Mouse (Mus musculus) right cerebral cortex, postnatal 25 days (tissue): ENCODE data around the gene Erf.

ENCODE experiments used
- DNase-seq: peaks from one replicate; pipeline ENCODE4 v3.0.0; 2022

The Erf gene

DNA sequence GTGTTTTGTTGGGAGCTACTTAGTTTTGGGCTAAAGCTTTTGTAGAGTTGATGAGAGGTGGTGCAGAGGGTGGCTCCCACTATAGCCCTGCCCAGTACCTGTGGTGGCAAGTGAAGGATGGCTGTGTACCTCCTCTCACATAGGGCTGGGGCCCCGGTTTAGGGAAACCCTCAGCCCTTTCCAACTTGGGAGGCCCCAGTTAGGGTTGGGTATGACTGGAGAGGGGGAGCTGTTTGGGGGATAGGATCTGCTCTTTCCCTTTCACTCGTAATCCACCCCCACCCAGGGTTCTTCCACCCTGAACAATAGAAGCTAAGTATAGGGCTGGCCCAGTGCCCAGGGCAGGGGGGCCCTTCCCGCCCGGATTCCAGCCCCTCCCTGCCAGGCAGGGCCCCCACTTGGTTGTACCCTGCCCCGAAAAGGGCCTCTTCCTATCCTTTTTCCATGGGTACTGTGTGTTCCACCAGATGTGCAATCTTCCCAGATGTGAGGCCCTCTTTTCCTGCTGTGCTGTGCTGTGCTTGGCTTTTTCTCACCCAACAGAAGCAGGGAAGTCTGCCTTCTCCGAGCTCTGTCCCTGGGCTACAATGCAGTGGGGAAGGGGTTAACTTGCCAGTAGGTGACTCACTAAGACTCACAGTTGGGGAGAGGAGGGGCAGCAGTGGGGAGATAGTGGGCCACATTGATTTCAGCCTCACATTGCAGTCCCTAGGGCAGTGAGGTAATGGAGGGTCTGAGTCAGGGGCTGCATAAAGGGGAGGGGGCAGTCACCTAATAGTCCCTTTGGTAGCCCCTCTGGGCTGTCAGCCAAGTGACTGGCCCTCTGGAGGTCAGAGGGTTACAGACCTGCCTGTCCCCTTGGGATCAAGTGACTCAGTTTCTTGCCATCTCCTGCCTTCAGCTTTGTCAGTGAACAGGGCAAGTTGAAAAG, 29.6 kb upstream of the Erf start:
- DNase-seq: no peak

DNA sequence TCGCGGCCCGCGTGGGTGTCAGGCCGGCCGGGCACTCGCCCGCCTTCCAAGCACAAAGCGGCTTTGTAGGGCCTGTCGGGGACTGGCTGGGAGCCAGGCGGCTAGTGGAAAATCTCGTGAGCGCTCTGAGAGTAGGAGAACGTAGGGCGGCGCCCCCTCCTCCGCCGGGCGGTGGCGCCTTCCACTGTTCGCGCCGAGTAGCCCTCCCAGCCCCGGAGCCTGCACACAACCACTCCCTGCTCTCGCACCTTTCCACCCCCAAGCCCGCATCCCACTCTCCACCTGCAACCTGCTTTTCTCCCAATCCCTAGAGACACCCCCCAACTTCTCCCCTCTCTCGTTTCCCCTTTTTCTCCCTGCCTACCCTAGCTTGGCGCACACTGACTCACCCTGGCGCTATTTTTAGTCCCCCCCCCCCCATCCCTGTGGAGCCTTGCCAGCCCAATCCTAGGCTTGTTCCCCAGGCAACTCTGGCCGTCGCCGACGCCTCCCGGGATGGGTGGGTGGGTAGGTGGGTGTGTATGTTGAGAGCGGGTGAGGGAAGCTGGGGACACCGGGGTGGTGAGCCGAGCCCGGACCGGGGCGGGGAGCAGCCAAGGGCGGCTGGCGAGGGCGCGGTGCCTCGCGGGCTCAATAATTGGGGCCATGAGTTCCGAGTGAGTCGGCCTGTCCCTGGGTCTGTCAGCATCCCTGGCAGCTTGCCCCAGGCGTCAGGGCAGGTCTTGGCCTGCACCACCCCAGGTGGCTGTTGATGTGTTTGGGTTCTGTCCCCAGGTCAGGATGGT, 28.7 kb upstream of the Erf start:
- DNase-seq: peak; percentile 89

DNA sequence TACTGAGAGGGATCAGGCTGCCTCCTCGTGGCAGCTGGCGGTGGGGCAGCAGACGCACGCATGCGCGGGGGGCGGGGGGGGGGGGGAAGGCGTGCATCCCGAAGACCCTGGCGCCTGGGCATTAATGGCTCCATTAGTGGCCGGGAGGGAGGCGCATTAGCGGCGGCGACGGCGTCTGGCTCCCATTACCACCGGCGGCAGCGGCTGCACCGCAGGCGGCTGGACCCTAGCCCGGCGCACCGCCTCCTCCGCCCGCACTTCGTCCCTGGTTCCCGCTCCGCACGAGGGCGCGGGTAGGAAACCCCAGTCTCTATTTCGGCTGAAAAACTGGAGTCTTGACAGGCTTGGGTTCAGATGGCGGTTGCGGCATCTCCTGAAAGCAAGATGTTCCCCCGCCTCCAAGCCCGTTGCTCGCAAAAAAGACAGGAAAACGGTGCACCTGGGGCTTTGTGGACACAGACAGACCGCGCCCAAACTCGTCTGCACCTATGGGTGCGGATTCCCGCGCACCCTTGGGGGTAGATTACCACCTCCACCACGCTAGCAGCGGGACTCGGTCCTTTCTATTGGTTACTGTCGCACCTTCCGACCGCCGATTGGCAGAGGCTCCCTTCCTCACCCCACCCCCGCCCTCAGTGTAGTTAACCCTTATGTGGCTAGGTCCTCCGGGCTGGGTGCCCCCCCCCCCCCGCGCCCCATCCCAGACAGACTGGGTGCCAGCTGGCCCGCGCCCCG, 27.9 kb upstream of the Erf start:
- peak; percentile 87 for DNase-seq

DNA sequence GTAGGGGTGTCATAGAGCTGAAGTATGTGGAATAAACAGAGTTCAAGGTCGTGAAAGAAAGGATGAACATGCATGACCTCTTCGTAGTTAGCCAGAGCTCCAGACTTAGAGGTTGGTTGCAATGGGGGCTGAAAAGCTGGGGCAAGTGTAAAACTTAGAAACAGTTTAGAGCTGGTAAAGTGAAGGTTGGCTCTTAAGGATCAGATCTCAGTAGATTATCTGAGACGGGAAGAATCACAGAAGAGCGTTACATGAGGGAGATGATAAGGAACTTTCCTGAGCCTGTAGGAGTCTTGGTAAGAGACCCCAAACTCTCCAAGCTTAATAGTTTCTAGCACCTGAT, 27.4 kb upstream of the Erf start:
- no peak for DNase-seq

DNA sequence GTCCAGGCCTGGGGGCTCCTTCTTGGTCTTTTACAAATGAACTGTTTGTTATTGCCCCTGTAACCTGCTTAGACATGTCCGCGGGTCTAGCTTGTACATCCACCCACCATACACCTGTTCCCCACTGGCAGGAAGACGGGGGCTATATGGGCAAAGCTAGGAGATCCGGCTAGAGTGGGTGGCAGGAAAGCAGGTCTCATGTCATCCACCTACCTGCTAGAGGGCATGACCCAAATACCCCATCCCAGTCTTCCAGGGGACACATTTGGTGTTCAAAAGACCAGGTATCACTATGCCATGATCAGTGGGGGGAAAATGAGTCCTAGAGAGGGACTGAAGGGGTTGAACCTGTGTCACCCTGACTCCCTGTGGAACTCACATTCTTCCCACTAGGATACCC, 26.8 kb upstream of the Erf start:
- DNase-seq: no peak

DNA sequence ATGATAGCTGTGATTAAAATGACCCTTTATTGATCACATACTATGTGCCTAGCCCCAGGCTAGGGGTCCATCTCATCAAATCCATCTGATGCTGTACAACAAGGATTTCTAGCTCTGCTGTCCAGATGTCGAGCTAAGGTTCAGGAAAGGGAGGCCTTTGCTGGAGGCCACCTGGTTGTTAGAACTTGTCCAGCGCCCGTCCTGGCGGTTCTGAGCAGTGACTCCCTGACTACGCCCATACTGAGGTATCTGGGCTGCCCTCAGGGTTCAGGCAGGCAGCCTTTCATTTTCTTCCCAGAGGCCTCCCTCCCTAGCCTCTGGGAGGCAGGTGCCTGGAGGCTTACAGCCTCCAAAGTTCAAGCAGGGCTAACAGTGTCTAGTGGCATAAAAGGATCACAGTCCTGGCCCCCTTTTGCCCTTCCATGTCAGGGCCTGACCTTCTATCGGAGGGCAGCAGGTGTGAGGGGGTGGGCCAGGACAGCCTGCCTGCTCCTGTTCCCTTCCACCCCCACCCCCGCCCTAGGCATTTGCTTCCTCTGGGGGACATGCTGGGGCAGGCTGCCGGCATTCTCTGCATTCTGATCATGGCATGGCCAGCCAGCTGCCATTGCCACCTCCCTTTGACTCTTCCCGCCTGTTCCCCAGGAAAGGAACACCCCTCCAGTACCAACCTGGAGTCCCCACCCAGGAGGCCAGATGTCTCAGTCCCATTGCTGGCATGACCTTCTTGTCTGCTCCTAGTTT, 25.2 kb upstream of the Erf start:
- no peak for DNase-seq

DNA sequence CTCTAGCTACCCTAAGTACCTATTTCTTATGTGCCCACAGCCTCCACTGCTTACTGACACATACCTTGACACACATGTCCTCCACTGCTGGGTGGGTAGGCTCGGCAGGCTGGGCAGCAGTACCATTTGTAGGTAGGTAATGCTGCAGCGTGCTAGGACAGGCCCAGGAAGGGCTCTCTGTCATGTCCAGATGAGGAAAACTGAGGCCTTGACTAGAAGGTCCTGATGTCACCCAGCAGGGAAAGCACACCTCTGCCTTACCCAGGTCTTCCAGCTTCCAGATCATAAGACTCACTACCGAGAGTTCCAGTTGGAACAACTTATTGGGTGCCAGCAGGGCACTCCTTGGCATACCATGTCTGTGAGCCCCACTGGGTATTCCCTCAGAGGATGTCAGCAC, 24.4 kb upstream of the Erf start:
- no peak for DNase-seq

DNA sequence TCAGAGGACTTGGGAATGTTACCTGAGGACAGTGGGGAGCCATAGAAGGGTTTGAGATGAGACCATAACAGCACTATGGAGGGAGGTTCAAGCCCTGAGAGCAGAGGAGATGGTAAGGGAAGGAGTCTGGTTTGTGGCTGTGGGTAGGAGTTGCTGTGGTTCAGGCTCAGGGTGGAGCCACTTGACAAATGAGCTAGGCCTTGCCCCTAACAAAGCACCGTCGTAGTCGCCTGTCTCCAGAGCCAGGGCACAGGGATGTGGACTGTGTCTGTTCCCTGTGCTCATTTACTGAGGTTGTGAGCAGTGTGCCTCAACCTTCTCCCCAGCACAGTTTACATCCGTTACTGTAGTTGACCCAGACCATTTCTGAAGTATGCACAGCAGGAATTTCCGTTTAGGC, 24.0 kb upstream of the Erf start:
- DNase-seq: no peak

DNA sequence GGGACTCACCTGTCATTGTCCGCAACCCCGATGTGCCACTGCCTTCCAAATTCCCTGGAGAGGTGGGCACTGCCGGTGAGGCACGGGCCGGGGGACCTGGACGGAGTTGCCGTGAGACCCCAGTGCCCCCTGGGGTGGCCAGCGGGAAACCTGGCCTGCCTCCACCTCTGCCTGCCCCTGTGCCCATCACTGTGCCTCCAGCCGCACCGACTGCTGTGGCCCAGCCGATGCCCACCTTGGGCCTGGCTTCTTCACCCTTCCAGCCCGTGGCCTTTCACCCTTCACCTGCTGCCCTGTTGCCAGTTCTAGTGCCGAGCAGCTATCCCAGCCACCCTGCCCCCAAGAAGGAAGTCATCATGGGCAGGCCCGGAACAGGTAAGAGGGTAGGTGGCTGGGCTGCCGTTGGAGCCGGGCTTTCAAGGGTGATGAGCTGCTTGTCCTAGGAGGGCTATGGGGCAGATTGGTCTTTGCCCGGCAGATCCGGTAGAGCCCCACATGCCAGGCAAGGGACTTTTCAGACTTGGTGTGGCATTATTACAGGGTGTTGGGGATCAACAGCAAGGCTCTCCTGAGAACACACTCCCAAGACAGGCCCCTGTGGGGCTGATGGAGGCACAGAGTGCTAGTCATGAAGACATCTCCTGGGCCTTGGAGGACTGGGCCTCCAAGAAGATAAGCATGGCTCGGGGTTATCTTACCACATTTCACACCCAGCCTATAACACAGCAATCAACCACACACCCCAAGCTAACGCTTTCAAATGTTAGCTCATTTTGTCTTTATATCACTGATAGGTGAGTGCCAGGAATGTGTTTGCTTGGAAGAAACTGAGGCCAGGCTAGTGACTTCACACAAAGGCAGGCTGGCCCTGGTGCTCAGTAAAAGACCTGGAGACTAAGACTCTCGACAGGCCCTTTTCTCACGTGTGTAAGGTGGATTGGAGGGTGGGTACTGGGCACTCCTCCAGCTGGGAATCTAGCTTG, 23.0 kb upstream of the Erf start:
- no peak for DNase-seq

DNA sequence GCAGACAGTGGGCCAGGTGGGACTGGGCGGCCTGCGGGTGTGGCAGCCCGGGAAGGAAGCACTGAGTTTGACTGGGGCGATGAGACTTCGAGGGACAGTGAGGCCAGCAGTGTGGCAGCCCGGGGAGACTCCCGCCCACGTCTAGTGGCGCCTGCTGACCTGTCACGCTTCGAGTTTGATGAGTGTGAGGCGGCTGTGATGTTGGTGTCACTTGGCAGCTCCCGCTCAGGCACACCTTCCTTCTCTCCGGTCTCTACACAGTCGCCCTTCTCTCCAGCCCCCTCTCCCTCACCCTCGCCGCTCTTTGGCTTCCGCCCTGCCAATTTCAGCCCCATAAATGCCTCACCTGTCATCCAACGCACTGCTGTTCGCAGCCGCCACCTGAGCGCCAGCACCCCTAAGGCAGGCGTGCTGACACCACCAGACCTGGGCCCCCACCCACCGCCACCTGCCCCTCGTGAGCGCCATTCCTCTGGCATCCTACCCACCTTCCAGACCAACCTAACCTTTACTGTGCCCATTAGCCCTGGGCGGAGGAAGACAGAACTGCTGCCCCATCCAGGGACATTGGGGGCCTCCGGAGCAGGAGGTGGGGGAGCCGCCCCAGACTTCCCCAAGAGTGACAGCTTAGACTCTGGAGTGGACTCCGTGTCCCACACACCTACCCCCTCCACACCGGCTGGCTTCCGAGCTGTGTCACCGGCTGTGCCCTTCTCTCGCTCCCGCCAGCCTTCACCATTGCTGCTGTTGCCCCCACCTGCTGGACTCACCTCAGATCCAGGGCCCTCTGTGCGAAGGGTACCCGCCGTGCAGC, 22.1 kb upstream of the Erf start:
- no peak for DNase-seq

DNA sequence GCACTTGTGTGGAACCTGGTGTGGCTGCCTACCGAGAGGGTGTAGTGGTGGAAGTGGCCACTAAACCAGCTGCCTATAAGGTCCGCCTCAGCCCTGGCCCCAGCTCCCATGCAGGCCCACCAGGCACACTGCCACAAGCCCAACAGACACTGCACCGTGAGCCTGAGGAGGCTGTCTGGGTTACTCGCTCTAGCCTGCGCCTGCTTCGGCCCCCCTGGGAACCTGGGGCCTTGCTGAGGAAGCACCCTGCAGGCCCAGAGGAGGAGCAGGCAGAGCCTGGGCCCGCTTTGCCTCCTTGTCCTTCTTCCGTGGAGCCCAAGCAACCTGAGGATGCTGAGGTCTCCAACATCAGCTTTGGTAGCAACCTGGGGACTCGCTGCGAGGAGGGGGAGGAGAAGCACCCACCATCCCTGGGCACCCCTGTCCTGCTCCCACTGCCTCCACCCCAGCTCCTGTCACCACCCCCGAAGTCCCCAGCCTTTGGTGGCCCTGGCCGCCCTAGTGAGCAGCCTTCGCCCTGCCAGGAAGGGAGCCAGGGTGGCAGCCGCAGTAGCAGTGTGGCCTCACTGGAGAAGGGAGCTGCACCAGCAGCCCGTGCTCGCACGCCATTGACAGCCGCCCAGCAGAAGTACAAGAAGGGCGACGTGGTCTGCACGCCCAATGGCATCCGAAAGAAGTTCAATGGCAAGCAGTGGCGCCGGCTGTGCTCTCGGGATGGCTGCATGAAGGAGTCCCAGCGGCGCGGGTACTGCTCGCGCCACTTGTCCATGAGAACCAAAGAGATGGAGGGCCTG, 21.3 kb upstream of the Erf start:
- no peak for DNase-seq

DNA sequence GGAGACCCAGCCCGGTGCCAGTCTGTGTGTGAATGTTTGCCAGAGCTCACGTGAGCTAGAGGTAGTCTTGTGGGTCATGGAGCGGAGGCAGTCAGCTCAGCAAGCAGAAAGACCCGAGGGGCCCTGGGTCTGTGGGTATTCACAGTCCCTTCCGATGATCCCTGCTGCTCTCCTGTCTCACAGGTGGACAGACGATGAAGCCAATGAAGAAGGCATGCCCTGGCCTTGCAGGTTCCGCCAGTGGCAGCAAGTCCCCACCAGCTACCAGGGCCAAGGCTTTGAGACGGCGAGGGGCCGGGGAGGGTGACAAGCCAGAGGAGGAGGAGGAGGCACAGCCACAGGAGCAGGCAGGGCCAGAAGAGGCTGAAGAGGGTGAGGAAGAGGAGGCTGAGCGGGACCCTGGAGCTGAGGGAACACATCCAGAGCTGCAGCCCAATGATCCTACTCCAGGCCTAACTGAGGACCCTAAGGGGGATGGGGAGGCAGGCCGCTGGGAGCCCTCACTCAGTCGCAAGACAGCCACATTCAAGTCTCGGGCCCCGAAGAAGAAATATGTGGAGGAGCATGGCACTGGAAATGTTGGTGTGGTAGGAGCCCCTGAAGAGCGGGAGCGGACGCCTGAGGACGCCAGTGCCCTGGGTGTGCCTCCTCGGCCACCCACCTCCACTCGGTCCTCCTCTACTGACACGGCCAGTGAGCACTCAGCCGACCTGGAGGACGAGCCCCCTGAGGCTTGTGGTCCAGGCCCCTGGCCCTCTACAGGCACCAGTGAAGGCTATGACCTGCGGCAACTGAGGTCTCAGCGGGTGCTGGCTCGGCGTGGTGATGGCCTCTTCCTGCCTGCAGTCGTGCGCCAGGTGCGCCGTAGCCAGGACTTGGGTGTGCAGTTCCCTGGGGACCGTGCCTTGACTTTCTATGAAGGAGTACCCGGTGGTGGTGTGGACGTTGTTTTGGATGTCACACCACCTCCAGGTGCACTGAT, 20.4 kb upstream of the Erf start:
- no peak for DNase-seq

DNA sequence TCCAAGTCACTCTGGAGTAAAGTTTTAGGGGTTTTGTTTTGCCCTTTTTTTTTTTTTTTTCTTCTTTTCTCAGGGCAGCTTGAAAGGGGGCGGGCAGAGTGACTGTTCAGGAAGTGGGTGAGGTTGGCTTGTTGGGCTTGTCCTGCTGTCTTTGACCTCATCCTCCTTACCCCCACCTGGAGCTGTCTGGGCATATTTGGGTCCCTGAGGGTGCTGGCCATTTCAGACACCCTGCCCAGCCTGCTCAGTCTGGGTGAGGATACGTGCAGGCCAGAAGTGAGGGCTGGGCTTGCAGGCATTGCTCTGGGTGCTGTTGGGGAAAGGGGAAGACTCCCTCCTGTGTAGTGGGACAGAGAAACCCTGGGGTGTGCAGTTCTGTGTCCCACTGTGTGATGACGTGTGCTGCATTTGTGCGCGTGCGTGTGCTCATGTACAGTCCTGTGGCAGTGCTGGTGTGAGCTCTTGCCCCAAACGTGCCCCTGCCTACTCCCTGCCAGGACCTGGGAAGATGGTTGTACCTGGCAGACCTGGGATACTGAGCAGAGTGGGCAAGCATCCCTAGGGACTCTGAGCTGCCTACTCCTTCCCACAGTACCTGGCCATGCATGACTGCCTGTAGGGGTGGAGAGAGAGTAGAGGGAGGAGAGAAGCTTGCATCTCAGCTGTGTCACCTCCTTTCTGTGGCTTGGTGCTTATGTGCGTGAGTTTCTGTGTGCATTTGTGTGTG, 19.1 kb upstream of the Erf start:
- no peak for DNase-seq

DNA sequence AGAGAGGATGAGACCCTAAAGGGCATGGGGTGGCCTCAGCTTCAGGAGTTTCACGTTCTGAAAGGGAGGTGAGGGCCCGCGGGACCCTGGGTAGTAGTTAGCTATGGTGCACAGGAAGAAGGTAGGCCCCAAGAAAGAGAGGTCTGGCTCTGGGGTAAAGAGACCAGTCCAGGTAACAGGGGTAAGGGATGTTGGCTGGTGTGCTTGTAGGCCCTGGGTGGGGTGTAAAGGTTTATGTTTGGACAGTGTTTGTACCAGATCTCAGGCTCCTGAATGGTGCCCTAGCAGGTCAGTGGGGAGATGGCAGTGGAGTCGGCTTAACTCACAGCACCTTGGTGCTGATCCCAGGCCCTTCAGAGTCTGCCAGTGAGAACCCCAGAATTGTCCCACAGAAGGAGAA, 18.5 kb upstream of the Erf start:
- no peak for DNase-seq

DNA sequence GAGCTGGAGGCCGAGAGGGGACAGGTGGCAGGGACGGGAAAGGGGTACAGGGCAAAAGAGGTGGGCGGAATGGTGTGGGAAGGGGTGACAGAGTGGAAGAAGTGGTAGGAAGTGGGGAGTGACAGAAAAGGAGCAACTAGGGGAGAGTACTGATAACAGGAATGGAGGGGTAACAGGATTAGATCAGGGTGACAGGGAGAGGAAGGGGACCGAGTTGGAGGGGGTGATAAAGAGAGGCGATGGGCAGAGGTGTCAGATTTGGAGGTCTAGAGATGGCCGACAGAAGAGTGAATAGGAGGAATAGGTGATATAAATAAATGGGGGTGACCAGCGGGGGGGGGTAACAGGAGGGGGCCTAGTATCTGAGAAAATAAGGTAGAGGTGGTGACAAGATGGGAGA, 18.0 kb upstream of the Erf start:
- no peak for DNase-seq

DNA sequence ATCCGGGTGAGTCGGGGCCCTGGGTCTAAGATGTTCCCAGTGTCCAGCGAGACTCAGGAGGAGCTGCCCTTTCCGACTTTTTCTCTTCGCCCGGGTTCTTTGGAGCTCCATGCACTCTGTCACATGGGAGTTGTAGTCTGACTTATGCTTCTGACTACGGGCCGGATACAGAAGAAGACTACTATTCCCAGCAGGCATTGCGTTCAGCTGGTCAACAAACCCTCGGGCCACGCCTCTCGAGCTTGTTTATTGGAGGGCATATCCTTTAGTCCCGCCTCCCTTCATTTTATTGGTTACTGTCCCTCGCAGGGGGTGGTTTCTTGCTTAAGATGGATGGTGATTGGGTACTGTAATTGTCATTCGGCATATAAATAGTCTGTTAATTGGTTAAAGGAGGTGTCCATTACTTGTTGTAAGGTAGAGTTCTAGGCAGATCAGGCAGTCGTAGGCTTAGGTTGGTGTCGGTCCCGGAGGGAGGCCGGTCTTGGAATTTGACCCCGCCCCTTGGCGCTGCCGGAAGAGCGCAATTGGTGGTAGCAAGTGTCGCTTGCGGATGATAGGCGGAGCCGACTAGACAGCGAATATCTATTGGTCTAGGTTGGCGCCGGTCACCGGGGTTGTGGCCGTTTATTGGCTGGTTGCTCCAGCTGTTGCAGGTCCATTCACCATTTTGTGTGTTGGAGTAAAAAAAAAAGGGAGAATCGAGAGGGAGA, 17.3 kb upstream of the Erf start:
- DNase-seq: peak; percentile 99

DNA sequence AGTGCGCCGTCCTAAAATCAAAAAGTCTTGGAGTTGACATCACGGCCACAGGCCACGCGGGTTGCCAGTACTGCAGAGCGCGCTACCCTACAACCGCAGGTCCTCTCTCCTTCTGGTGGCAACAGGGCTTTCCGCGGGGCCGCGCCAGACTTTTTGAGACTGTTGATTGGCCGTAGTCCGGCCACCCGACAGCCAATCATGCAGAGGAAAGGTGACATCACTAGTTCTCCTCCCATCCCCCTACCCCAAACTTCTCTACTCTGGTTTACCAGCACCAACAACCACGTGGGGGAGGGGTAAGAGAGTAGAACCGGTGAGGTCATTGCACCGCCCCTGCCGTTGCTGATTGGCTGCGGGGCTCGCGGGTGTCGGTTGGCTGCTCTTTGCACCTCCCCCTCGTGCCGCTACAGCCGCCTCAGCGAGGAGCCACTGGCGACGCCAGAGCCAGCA, 16.8 kb upstream of the Erf start, which contains the start of gene Cic:
Cic (plus strand) TSS at position 404 of the 450 bp plus-strand sequence.
- peak; percentile 99 for DNase-seq
